Mouse (Mus musculus) colon, adult 2 months (tissue): ENCODE results near the gene Usp51. TPM values are rescaled to one million over a fixed set of nuclear protein-coding genes. Genes with fewer than 3 reads are reported as not detected.

ENCODE experiments used
- polyA plus RNA-seq: library from polyadenylated mRNA; depleted of rRNA; stranded (reverse); fragments of >200 nt; gene quantifications from 2 replicates; pipeline ENCODE4 v1.2.3, GENCODE M21; 2012; rRNA removed

The Usp51 gene
- 0.19 TPM in 1 of 2 replicates, not detected in the other for polyA plus RNA-seq

DNA sequence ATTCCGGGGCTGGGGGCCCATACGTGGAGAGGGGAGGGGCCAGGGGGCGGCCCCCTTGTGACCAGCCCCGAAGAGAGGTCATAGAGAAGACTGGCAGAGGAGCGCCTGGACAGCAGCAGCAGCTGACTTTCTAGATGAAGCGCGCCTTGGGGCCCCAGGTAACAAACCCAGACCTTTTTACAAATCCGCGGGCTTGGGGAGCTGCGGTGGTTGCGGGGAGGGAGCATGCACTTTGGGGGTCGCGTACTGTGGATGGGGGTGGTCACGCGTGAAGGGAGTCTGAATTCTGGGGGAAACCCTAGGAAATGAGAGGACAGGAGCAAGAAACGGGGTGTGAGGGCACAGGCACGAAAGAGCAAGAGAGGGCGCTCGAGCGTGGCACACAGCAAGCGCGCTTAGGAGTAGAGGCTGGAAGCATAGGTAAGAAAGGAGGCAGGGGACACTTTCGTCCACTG, at the start of gene Usp51:
Gene Usp51 (plus strand): TSS at position 83 of the 455 bp plus-strand sequence.

DNA sequence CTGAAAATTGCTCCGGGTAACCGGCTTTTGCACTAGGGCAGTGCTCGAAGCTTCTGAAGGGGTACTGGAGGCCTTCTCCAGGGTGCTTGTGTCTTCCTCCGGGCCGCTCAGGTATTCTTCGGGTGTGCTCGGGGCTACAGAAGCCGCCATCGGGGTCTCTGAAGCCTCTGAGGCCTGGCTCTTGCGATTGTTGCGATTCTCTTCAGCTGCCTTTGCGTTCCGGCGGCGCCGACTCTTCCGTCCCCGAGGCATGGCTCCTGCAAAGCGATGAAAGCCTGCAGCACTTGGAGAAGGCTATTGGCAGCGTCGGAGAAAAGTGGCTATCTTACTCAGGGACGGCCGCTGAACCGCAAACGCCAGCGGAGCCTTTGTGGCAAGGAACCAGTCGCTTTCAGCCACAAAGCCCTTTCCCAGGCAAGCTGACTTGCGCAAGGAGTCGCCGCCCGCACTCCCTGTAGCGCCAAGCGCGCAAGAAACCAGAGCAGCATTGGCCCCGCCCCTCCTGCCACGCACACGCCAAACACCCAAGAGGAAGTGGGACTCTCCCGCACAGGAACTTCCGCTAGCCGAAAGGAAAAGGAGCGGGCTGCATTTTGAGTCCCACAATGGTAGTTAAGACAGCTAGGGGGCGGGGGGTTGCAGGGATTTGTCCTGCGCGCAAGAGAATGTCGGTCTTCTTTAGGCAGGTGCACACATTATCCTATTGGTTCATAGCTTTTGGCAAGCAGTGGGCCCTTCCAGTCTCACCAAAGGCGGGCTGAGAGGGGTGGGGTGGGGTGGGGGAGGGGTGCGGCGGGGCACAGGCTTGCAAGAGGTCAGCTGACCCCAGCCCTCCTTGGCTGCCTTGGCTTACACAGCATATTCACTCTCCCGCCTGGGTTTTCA, 31.1 kb downstream of the Usp51 start, which contains the start of gene Mageh1:
Gene Mageh1 (minus strand): TSS at position 489 of the 885 bp plus-strand sequence.

Other genes starting within 250 kb of the Usp51 start
- 6.8 and 8.4 TPM in 2 replicates for gene Shroom2, start 237.0 kb upstream of the Usp51 start, polyA plus RNA-seq
- not detected in 2 replicates for gene Gpr143, start 224.5 kb upstream of the Usp51 start, polyA plus RNA-seq
- 3.6 and 4.2 TPM in 2 replicates for gene Mageh1, start 31.1 kb downstream of the Usp51 start, polyA plus RNA-seq
- not detected in 2 replicates for gene Foxr2, start 112.3 kb downstream of the Usp51 start, polyA plus RNA-seq
- gene Rragb, start 133.5 kb downstream of the Usp51 start, polyA plus RNA-seq = 1.0 and 1.4 TPM in 2 replicates
- gene Klf8, start 231.0 kb downstream of the Usp51 start, polyA plus RNA-seq = 0.30 and 0.35 TPM in 2 replicates